Mouse (Mus musculus) liver, embryonic 11.5 days (tissue): ENCODE results near the gene Poln. TPM values are rescaled to one million over a fixed set of nuclear protein-coding genes. Genes with fewer than 3 reads are reported as not detected.

ENCODE experiments used
- ATAC-seq: fragments of 200-750 bp; cut with Nextera tagmentation; replicated peaks from 2 replicates; pipeline ENCODE4 v1.8.0; 2017; ENCODE audit warnings: moderate number of reproducible peaks, mild to moderate bottlenecking, moderate TSS enrichment, moderate library complexity; ENCODE audit not compliant: low FRiP score
- DNase-seq: peaks from one replicate; pipeline ENCODE4 v3.0.0-alpha.2; 2017; ENCODE audit warnings: low spot score
- H3K27ac ChIP-seq: fragments of 300-500 bp; sonication (generic); 2 replicates; pipeline ENCODE4 v1.5.1; 2014; ENCODE audit warnings: mild to moderate bottlenecking, low read depth, low read length, control low read depth
- H3K27me3 ChIP-seq: fragments of 300-500 bp; sonication (generic); replicated peaks from 2 replicates; pipeline ENCODE4 v1.6.1; 2014; ENCODE audit warnings: low read length, mixed read lengths; ENCODE audit not compliant: control insufficient read depth, insufficient read depth
- H3K36me3 ChIP-seq: fragments of 300-500 bp; sonication (generic); 2 replicates; pipeline ENCODE4 v1.6.1; 2014; ENCODE audit warnings: mild to moderate bottlenecking, low read length, moderate library complexity, mixed read lengths; ENCODE audit not compliant: control insufficient read depth, insufficient read depth
- H3K4me1 ChIP-seq: fragments of 300-500 bp; sonication (generic); replicated peaks from 2 replicates; pipeline ENCODE4 v1.6.1; 2014; ENCODE audit warnings: low read length, mixed read lengths; ENCODE audit not compliant: control insufficient read depth, insufficient read depth
- H3K4me2 ChIP-seq: fragments of 300-500 bp; sonication (generic); 2 replicates; pipeline ENCODE4 v1.6.1; 2014; ENCODE audit warnings: mild to moderate bottlenecking, control low read depth, moderate library complexity
- H3K4me3 ChIP-seq: fragments of 300-500 bp; sonication (generic); 2 replicates; pipeline ENCODE4 v1.5.1; 2014; ENCODE audit warnings: low read depth, low read length, control low read depth
- H3K9ac ChIP-seq: fragments of 300-500 bp; sonication (generic); 2 replicates; pipeline ENCODE4 v1.6.1; 2014; ENCODE audit warnings: low read depth, low read length, control low read depth
- H3K9me3 ChIP-seq: fragments of 300-500 bp; sonication (generic); 2 replicates; pipeline ENCODE4 v1.6.1; 2016; ENCODE audit warnings: low read length, inconsistent platforms, mixed read lengths; ENCODE audit not compliant: control insufficient read depth
- WGBS: fragments of 180-500 bp; shearing (Covaris S2); extraction: QIAGEN DNeasy Blood & Tissue Kit; methylation state at CpG from one replicate; pipeline ENCODE4 v1.1.7; 2014; 5-methylcytosine and 5-hydroxymethylcytosine counted together
- polyA plus RNA-seq: library from polyadenylated mRNA; unstranded; fragments of >200 nt; fragmentation: Nextera tagmentation; extraction: Ambion mirVana; gene quantifications from 2 replicates; pipeline ENCODE4 v1.2.1, GENCODE M21; 2014

Gene Poln
- polyA plus RNA-seq, 1 experiment from 2014 or later: 0.58 TPM

DNA sequence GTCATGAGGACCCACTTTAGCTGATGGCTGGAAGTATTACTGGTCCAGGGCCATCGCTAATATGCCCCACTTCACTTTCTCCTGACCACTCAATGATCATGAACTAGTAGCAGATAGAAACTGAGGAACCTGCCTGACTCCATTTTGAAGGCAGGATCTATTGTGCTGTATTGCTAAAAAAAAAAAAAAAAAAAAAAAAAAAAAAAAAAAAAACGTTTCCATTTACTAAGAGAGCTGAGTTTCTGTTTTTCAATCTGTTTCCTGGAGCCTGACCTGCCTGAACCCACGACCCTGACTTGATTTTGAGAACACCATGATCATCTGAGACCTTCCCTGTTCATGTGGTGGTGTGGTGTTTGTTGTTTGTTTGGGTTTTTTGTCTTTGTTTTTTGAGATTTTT, 193.0 kb downstream of the Poln start:
- no peak overlapping the region for H3K27ac ChIP-seq
- H3K4me1 ChIP-seq: no peaks in the 10 kb centered on the region
- 35% methylated on average over 3 of the region's 3 CpGs for WGBS
- DNase-seq: no peak
- no peak overlapping the region for H3K4me2 ChIP-seq
- no peaks in the 10 kb centered on the region for H3K36me3 ChIP-seq
- H3K9ac ChIP-seq: no peak overlapping the region
- no peaks in the 10 kb centered on the region for H3K27me3 ChIP-seq
- H3K4me3 ChIP-seq: no peak overlapping the region
- ATAC-seq: no peak
- H3K9me3 ChIP-seq: no peaks in the 10 kb centered on the region

DNA sequence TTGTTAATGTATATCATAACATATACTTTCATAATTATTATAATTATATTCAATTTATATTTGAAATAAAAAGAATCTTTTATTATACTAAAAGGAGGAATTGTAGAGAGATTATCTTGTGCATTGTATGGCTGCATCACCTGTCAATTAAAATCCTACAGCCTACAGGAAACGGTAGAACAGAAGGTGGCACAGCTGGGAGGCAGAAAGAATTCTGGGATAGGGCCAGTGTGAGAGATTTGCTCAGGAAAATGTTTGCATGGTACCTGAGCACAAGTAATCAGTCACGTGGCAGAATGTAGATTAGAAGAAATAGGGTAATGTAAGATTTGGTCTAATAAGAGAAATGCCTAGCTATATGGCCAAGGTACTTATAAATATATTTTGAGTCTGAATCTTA, 194.5 kb downstream of the Poln start:
- Histone ChIP-seq H3K9me3 (no peaks in the 10 kb centered on the region), H3K27ac (no peak overlapping the region), H3K27me3 (no peaks in the 10 kb centered on the region), H3K4me1 (no peaks in the 10 kb centered on the region), H3K9ac (no peak overlapping the region), H3K36me3 (no peaks in the 10 kb centered on the region), H3K4me2 (no peak overlapping the region), H3K4me3 (no peak overlapping the region)
- 68% methylated on average over 2 of the region's 2 CpGs for WGBS
- DNase-seq (no peak), ATAC-seq (no peak)

DNA sequence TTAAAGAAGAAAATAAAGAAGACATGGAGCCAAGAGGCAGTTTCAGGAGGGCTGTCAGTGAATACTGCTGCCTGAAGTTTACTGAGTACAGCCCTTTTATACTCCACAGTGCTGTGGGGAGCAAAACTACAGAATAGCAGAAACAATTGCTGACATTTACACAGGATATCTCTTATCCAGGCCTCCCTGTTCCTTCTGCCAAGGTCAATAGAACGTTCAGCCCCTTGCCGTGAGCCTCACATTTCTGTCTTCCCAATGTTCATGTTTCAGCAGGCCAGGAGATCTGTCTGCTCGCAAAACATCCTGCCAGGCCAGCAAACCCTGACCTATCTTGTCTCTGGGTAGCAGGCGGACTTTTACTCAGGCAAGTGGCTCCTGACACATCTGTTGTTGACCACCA, 209.9 kb downstream of the Poln start:
- H3K4me3 ChIP-seq: no peak overlapping the region
- H3K36me3 ChIP-seq: no peaks in the 10 kb centered on the region
- DNase-seq (no peak), ATAC-seq (no peak)
- peaks cover 2% of the 10 kb centered on the region for H3K9me3 ChIP-seq
- 73% methylated on average over 4 of the region's 4 CpGs for WGBS
- H3K4me2 ChIP-seq: no peak overlapping the region
- no peaks in the 10 kb centered on the region for H3K27me3 ChIP-seq
- no peak overlapping the region for H3K27ac ChIP-seq
- no peak overlapping the region for H3K9ac ChIP-seq
- no peaks in the 10 kb centered on the region for H3K4me1 ChIP-seq

Other genes with a start within 250 kb of the Poln start
- gene Nelfa, start 233.0 kb downstream of the Poln start, polyA plus RNA-seq: 67.9 and 68.3 TPM in 2 replicates
- gene Gm1673, start 186.0 kb downstream of the Poln start, polyA plus RNA-seq: 24.1 and 27.6 TPM in 2 replicates
- 0.04 and 0.09 TPM in 2 replicates for gene Nat8l, start 173.5 kb downstream of the Poln start, polyA plus RNA-seq
- 47.5 and 51.5 TPM in 2 replicates for gene Haus3, start 79 bp upstream of the Poln start, polyA plus RNA-seq
- gene Mxd4, start 18.3 kb upstream of the Poln start, polyA plus RNA-seq: 8.5 and 12.5 TPM in 2 replicates
- gene Zfyve28, start 119.0 kb upstream of the Poln start, polyA plus RNA-seq: 0.22 TPM in 1 of 2 replicates, not detected in the other
- gene Cfap99, start 119.2 kb upstream of the Poln start, polyA plus RNA-seq: not detected in 2 replicates
- gene Rnf4, start 166.8 kb upstream of the Poln start, polyA plus RNA-seq: 151 and 174 TPM in 2 replicates
- 8.8 and 8.9 TPM in 2 replicates for gene Fam193a, start 200.5 kb upstream of the Poln start, polyA plus RNA-seq